Mouse (Mus musculus) MEL (cell line): ENCODE data around the gene Nfix. TPM values are rescaled to one million over a fixed set of nuclear protein-coding genes. Genes with fewer than 3 reads are reported as not detected.
A peak's percentile ranks its signal among the peaks of the same experiment; 100 is the strongest.

Experiments
- DNase-seq: peaks from one replicate; pipeline ENCODE4 v3.0.0; 2011; ENCODE audit warnings: low read depth, low spot score
- H3K27ac ChIP-seq: 2 replicates; pipeline ENCODE4 v1.5.1; 2012; ENCODE audit warnings: low read depth, mild to moderate bottlenecking, control low read depth, low read length, moderate library complexity; ENCODE audit not compliant: control insufficient read depth
- H3K27me3 ChIP-seq, 2 experiments: fragments of 150-350 bp in 1 of 2; sonication (generic) in 1 of 2; 2 replicates each; pipeline ENCODE4 v1.6.1; 2012; ENCODE audit warnings: low read length in 2 of 2, mild to moderate bottlenecking in 2 of 2, improper control_type of control experiment in 1 of 2, moderate library complexity in 1 of 2; ENCODE audit not compliant: insufficient read depth in 2 of 2, control insufficient read depth in 1 of 2
- H3K36me3 ChIP-seq, 2 experiments: 2 replicates each; pipeline ENCODE4 v1.6.1; 2012 to 2014; ENCODE audit warnings: low read length in 2 of 2, improper control_type of control experiment in 1 of 2, inconsistent platforms in 1 of 2, mild to moderate bottlenecking in 1 of 2; ENCODE audit not compliant: insufficient read depth in 2 of 2, control insufficient read depth in 1 of 2
- H3K4me1 ChIP-seq, 2 experiments: fragments of 150-350 bp in 1 of 2; sonication (generic) in 1 of 2; 2 replicates each; pipeline ENCODE4 v1.6.1; 2012; ENCODE audit warnings: low read length in 2 of 2, improper control_type of control experiment in 1 of 2, mild to moderate bottlenecking in 1 of 2; ENCODE audit not compliant: insufficient read depth in 2 of 2, control insufficient read depth in 1 of 2
- H3K4me3 ChIP-seq, 2 experiments: fragments of 150-350 bp in 1 of 2; sonication (generic) in 1 of 2; 2 replicates each; pipeline ENCODE4 v1.5.1; 2012; ENCODE audit warnings: low read depth in 2 of 2, low read length in 2 of 2, mild to moderate bottlenecking in 2 of 2, moderate library complexity in 2 of 2, control low read depth in 1 of 2, improper control_type of control experiment in 1 of 2; ENCODE audit not compliant: control insufficient read depth in 1 of 2, insufficient read depth in 1 of 2
- H3K79me2 ChIP-seq: 2 replicates; pipeline ENCODE4 v1.6.1; 2012; ENCODE audit warnings: mild to moderate bottlenecking, low read length, moderate library complexity; ENCODE audit not compliant: control insufficient read depth, poor library complexity, insufficient read depth
- H3K9ac ChIP-seq: 2 replicates; pipeline ENCODE4 v1.6.1; 2012; ENCODE audit warnings: low read depth, mild to moderate bottlenecking, control low read depth, low read length, moderate library complexity; ENCODE audit not compliant: control insufficient read depth, poor library complexity, severe bottlenecking
- H3K9me3 ChIP-seq: fragments of 150-350 bp; sonication (generic); replicated peaks from 2 replicates; pipeline ENCODE4 v1.6.1; 2012; ENCODE audit warnings: mild to moderate bottlenecking, low read length, improper control_type of control experiment, moderate library complexity; ENCODE audit not compliant: insufficient read depth
- BHLHE40 ChIP-seq: IDR thresholded peaks from 2 replicates; pipeline ENCODE4 v1.6.1; 2012; ENCODE audit warnings: low read depth, mild to moderate bottlenecking, inconsistent platforms, low read length, improper control_type of control experiment, borderline replicate concordance
- CHD2 ChIP-seq: IDR thresholded peaks from 2 replicates; pipeline ENCODE4 v1.6.1; 2011; ENCODE audit warnings: low read length, improper control_type of control experiment
- E2F4 ChIP-seq: IDR thresholded peaks from 2 replicates; pipeline ENCODE4 v1.6.1; 2011; ENCODE audit warnings: low read depth, low read length, improper control_type of control experiment, borderline replicate concordance
- ELF1 ChIP-seq: IDR thresholded peaks from 2 replicates; pipeline ENCODE4 v1.6.1; 2014; ENCODE audit warnings: low read depth, mild to moderate bottlenecking, inconsistent platforms, low read length, improper control_type of control experiment, moderate library complexity
- EP300 ChIP-seq, 2 experiments: IDR thresholded peaks; 2 replicates each; pipeline ENCODE4 v1.6.1; 2011; ENCODE audit warnings: improper control_type of control experiment in 2 of 2, low read length in 2 of 2, low read depth in 1 of 2, mild to moderate bottlenecking in 1 of 2
- ETS1 ChIP-seq: IDR thresholded peaks from 2 replicates; pipeline ENCODE4 v1.6.1; 2012; ENCODE audit warnings: low read depth, mild to moderate bottlenecking, inconsistent platforms, low read length, improper control_type of control experiment, moderate library complexity
- GATA1 ChIP-seq: IDR thresholded peaks from 2 replicates; pipeline ENCODE4 v1.6.1; 2011; ENCODE audit warnings: low read depth, low read length, improper control_type of control experiment
- JUND ChIP-seq: IDR thresholded peaks from 2 replicates; pipeline ENCODE4 v1.6.1; 2011; ENCODE audit warnings: low read depth, mild to moderate bottlenecking, improper control_type of control experiment, low read length
- KAT2A ChIP-seq: conservative IDR thresholded peaks from 2 replicates; pipeline ENCODE4 v1.6.1; 2012; ENCODE audit warnings: low read depth, low read length, improper control_type of control experiment, inconsistent platforms
- MAFK ChIP-seq: IDR thresholded peaks from 2 replicates; pipeline ENCODE4 v1.6.1; 2011; ENCODE audit warnings: low read depth, mild to moderate bottlenecking, low read length, improper control_type of control experiment, borderline replicate concordance
- MAX ChIP-seq: IDR thresholded peaks from 2 replicates; pipeline ENCODE4 v1.6.1; 2011; ENCODE audit warnings: low read length, improper control_type of control experiment
- MEF2A ChIP-seq: IDR thresholded peaks from 2 replicates; pipeline ENCODE4 v1.6.1; 2014; ENCODE audit warnings: low read depth, mild to moderate bottlenecking, inconsistent platforms, low read length, improper control_type of control experiment; ENCODE audit not compliant: poor library complexity, insufficient replicate concordance, severe bottlenecking; ENCODE audit errors: extremely low read depth
- MXI1 ChIP-seq: IDR thresholded peaks from 2 replicates; pipeline ENCODE4 v1.6.1; 2011; ENCODE audit warnings: mild to moderate bottlenecking, low read depth, low read length, improper control_type of control experiment
- NELFE ChIP-seq: IDR thresholded peaks from 2 replicates; pipeline ENCODE4 v1.6.1; 2011; ENCODE audit warnings: low read depth, low read length, improper control_type of control experiment
- NRF1 ChIP-seq: IDR thresholded peaks from 2 replicates; pipeline ENCODE4 v1.6.1; 2014; ENCODE audit warnings: low read depth, mild to moderate bottlenecking, inconsistent platforms, low read length, improper control_type of control experiment, moderate library complexity; ENCODE audit not compliant: poor library complexity, insufficient read depth, severe bottlenecking
- POLR2A ChIP-seq, 2 experiments: IDR thresholded peaks; 2 replicates each; pipeline ENCODE4 v1.6.1; 2011 to 2012; ENCODE audit warnings: low read length in 2 of 2, mild to moderate bottlenecking in 2 of 2, control low read depth in 1 of 2, improper control_type of control experiment in 1 of 2, low read depth in 1 of 2, moderate library complexity in 1 of 2; ENCODE audit not compliant: control insufficient read depth in 1 of 2, insufficient read depth in 1 of 2, poor library complexity in 1 of 2
- POLR2AphosphoS5 ChIP-seq: IDR thresholded peaks from 2 replicates; pipeline ENCODE4 v1.6.1; 2012; ENCODE audit warnings: low read depth, borderline replicate concordance, mild to moderate bottlenecking, inconsistent platforms, low read length, moderate library complexity, mixed read lengths
- RAD21 ChIP-seq: IDR thresholded peaks from 2 replicates; pipeline ENCODE4 v1.6.1; 2011; ENCODE audit warnings: mild to moderate bottlenecking, low read depth, low read length, improper control_type of control experiment
- SIN3A ChIP-seq: IDR thresholded peaks from 2 replicates; pipeline ENCODE4 v1.6.1; 2012; ENCODE audit warnings: low read length, improper control_type of control experiment, inconsistent platforms
- TBP ChIP-seq: IDR thresholded peaks from 2 replicates; pipeline ENCODE4 v1.8.0; 2011; ENCODE audit warnings: low read depth, low read length, improper control_type of control experiment
- UBTF ChIP-seq: IDR thresholded peaks from 2 replicates; pipeline ENCODE4 v1.6.1; 2012; ENCODE audit warnings: low read depth, mild to moderate bottlenecking, inconsistent platforms, low read length, improper control_type of control experiment, moderate library complexity, borderline replicate concordance; ENCODE audit not compliant: insufficient read depth
- USF1 ChIP-seq: IDR thresholded peaks from 2 replicates; pipeline ENCODE4 v1.6.1; 2014; ENCODE audit warnings: low read depth, mild to moderate bottlenecking, inconsistent platforms, low read length, improper control_type of control experiment, moderate library complexity
- USF2 ChIP-seq, 2 experiments: IDR thresholded peaks; 2 replicates each; pipeline ENCODE4 v1.6.1; 2011 to 2012; ENCODE audit warnings: improper control_type of control experiment in 2 of 2, low read length in 2 of 2, borderline replicate concordance in 1 of 2, inconsistent platforms in 1 of 2, low read depth in 1 of 2, mild to moderate bottlenecking in 1 of 2; ENCODE audit not compliant: insufficient read depth in 1 of 2
- ZC3H11A ChIP-seq: IDR thresholded peaks from 2 replicates; pipeline ENCODE4 v1.6.1; 2012; ENCODE audit warnings: low read depth, mild to moderate bottlenecking, inconsistent platforms, low read length, improper control_type of control experiment
- ZKSCAN1 ChIP-seq: IDR thresholded peaks from 2 replicates; pipeline ENCODE4 v1.6.1; 2012; ENCODE audit warnings: low read depth, mild to moderate bottlenecking, inconsistent platforms, low read length, improper control_type of control experiment, moderate library complexity
- polyA plus RNA-seq, 2 experiments: library from polyadenylated mRNA; stranded (reverse) in 1 of 2; unstranded in 1 of 2; fragments of >175 nt in 1 of 2; fragments of >200 nt in 1 of 2; gene quantifications; 2 replicates each; pipeline versions ENCODE4 v1.2.1 to v1.2.4; 2012; ENCODE audit warnings: low replicate concordance in 2 of 2, low read depth in 1 of 2; ENCODE audit not compliant: insufficient read length in 2 of 2, insufficient read depth in 1 of 2, missing spikeins in 1 of 2
- total RNA-seq: library from RNA; depleted of rRNA; stranded (reverse); fragments of 300-350 nt; gene quantifications from 2 replicates; pipeline ENCODE4 v1.2.3, GENCODE M21; 2012

Gene Nfix
- total and polyA plus RNA-seq, 3 experiments, result 14.4 to 29.1 TPM; not detected in 1

DNA sequence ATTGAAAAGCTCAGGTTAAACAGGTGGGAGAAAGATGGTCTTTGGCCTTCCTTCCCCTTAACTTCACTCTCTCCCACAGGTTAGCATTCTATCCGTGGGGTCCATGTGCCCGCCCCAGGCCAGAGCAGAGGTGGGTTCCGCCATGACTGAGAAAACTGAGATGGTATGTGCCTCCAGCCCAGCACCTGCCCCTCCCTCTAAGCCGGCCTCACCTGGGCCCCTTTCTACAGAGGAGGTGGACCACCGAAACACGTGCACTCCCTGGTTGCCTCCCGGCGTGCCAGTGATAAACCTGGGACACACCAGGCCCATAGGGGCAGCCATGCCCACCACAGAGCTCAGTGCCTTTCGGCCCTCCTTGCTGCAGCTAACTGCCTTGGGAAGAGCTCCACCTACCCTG is 97.6 kb downstream of the Nfix start:
- peaks cover 32% of the 10 kb centered on the region for H3K79me2 ChIP-seq
- no peaks in the 10 kb centered on the region for H3K9me3 ChIP-seq
- peak; percentile 52 for DNase-seq
- H3K27me3 ChIP-seq, result no peaks in the 10 kb centered on the region
- peak overlapping the region; percentile 83 to 98 for H3K4me3 ChIP-seq
- peaks cover 6 to 24% of the 10 kb centered on the region in 2 experiments for H3K4me1 ChIP-seq
- H3K9ac ChIP-seq, result peak overlapping the region; percentile 98
- peaks cover 0 to 15% of the 10 kb centered on the region in 2 experiments; a peak in 2 of 4 replicates for H3K36me3 ChIP-seq
- TF ChIP-seq MXI1 (peak; percentile 23; the same call in 1 of the 2 replicates), POLR2A (IDR thresholded peaks at IDR 0.05; ENCODE audit: control insufficient read depth in 1 of 2, insufficient read depth in 1 of 2, low read depth in 1 of 2, low read length in 2 of 2, poor library complexity in 1 of 2) (0 out of 4 replicates have a peak, but pooled peaks of 1 of the 2 experiments have one; percentile 29), MAFK (no peak)
- H3K27ac ChIP-seq, result peak overlapping the region; percentile 98

- Histone ChIP-seq H3K27me3 (no peaks in the 10 kb centered on the region), H3K36me3 (peaks cover 0 to 15% of the 10 kb centered on the region in 2 experiments; a peak in 2 of 4 replicates), H3K9ac (peak within 1 kb of the TSS; percentile 98), H3K4me1 (peaks cover 6 to 24% of the 10 kb centered on the region in 2 experiments), H3K4me3 (peak within 1 kb of the TSS; percentile 83 to 98), H3K79me2 (peaks cover 32% of the 10 kb centered on the region), H3K27ac (peak within 1 kb of the TSS; percentile 98), H3K9me3 (no peaks in the 10 kb centered on the region)
- DNase-seq, result peak; percentile 99
- peak; percentile 72; the same call in 1 of the 2 replicates for TF ChIP-seq MAX
- TF ChIP-seq MAFK, result peak; percentile 27; the same call in 1 of the 2 replicates
- no peak for TF ChIP-seq ZC3H11A
- TF ChIP-seq RAD21, result no peak
- peak; percentile 58; the same call in 1 of the 2 replicates for TF ChIP-seq ELF1
- peak; percentile 13; the same call in 1 of the 2 replicates for TF ChIP-seq BHLHE40
- no peak for TF ChIP-seq JUND
- peak; percentile 86; the same call in 1 of the 2 replicates for TF ChIP-seq UBTF
- TF ChIP-seq USF1, result peak; percentile 34; the same call in 1 of the 2 replicates
- no peak; the same call in 1 of the 2 replicates for TF ChIP-seq KAT2A
- TF ChIP-seq USF2 (IDR thresholded peaks at IDR 0.05; ENCODE audit: borderline replicate concordance in 1 of 2, insufficient read depth in 1 of 2, low read depth in 1 of 2, low read length in 2 of 2), result no peak
- TF ChIP-seq CHD2, result no peak; the same call in 1 of the 2 replicates
- peak; percentile 33; the same call in 1 of the 2 replicates for TF ChIP-seq NRF1
- TF ChIP-seq SIN3A, result peak; percentile 66; the same call in 1 of the 2 replicates
- 0 out of 2 replicates have a peak, but pooled peaks have one; percentile 8 for TF ChIP-seq E2F4
- peak; percentile 91 for TF ChIP-seq ETS1
- TF ChIP-seq ZKSCAN1, result no peak
- peak; percentile 94 to 96 for TF ChIP-seq EP300 (IDR thresholded peaks at IDR 0.05; ENCODE audit: low read depth in 1 of 2, low read length in 2 of 2)
- peak; percentile 92 for TF ChIP-seq NELFE
- peak; percentile 66 for TF ChIP-seq MXI1
- peak; percentile 86 to 96 for TF ChIP-seq POLR2A (IDR thresholded peaks at IDR 0.05; ENCODE audit: control insufficient read depth in 1 of 2, insufficient read depth in 1 of 2, low read depth in 1 of 2, low read length in 2 of 2, poor library complexity in 1 of 2)
- peak; percentile 88 for TF ChIP-seq TBP
- peak; percentile 71; the same call in 1 of the 2 replicates for TF ChIP-seq MEF2A
- TF ChIP-seq GATA1, result peak; percentile 97
- peak; percentile 74; the same call in 1 of the 2 replicates for TF ChIP-seq POLR2AphosphoS5
Measured at GRCm38 (mm10) chr8:84700941-84701911, 98.9 kb downstream of the Nfix start, which contains the start of gene Lyl1. TSS of gene Lyl1 (plus strand) at chr8:84701457.
